Mouse (Mus musculus): Measurements from ENCODE around the gene Rad51b. TPM values are rescaled to one million over a fixed set of nuclear protein-coding genes. Genes with fewer than 3 reads are reported as not detected.

Gene Rad51b
- total and polyA plus RNA-seq, 3 experiments, result 6.5 to 8.6 (median 8.5) TPM

DNA sequence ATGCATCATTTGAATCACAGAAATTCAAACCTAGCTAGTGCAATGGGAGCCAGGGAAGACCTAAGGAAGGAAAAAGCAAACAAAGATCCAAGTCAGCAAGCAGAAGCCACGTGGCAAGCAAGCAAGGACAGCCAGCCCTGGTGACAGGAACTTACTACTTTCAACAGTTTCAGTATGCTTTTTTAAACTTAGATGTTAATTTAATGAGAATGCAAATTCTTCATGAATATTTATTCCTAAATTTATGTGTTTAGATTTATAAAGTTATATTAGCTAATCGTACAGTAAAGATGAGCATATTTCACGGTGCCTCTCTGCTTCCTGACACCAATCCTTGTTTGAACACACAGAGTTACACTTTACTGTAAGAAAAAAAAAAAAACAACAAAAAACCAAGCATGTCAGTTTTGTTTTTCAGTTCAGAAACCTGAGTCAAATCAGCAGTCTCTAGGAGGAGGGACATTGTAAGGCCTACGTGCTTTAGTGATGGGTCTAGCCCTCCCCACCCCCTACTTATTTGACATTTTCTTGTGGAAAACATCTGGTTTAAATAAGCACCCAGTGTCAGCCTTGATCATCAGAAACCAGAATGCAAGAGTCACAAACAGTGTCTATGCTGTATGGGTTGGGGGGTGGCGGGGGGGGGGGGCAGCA, 331.2 kb downstream of the Rad51b start:
- no peaks in the 10 kb centered on the region for H3K27me3 ChIP-seq (replicated peaks)
- peak; percentile 71 for DNase-seq (ENCODE audit: extremely low read depth)
- peak overlapping the region; percentile 65 for H3K4me2 ChIP-seq (ENCODE audit: insufficient read depth, low read depth, poor library complexity, severe bottlenecking)
- H3K9ac ChIP-seq (ENCODE audit: insufficient read depth, low read depth), result peak overlapping the region; percentile 45
- no peaks in the 10 kb centered on the region for H3K9me3 ChIP-seq (replicated peaks; ENCODE audit: low read length)
- no peaks in the 10 kb centered on the region for H3K36me3 ChIP-seq (replicated peaks in 1 of 2; ENCODE audit: control insufficient read depth in 1 of 2, insufficient read depth in 1 of 2, low read length in 1 of 2)
- in situ Hi-C loops (cut with MboI; ENCODE audit: low pct_ligation_motif_present, low pct_unique_long_range_greater_than_20kb, low sequenced_read_pairs), result no loop called here
- dilution Hi-C loops (cut with MboI; ENCODE audit: extremely low pct_ligation_motif_present, extremely low pct_unique_long_range_greater_than_20kb, low sequenced_read_pairs), result no loop called here
- peaks cover 4% of the 10 kb centered on the region; the same call in 1 of the 2 replicates for H3K79me2 ChIP-seq (replicated peaks; ENCODE audit: control insufficient read depth, extremely low read depth, insufficient read depth, poor library complexity, severe bottlenecking)
- no peak overlapping the region for H3K4me3 ChIP-seq (replicated peaks in 1 of 3; ENCODE audit: low read depth in 2 of 3, low read length in 2 of 3, poor library complexity in 1 of 3)
- peaks cover 46 to 94% of the 10 kb centered on the region in 2 experiments for H3K4me1 ChIP-seq (ENCODE audit: control insufficient read depth in 1 of 2, insufficient read depth in 2 of 2)
- TF ChIP-seq NRF1 (IDR thresholded peaks at IDR 0.05; ENCODE audit: low read depth, low read length), result 0 out of 2 replicates have a peak, but pooled peaks have one; percentile 5
- TF ChIP-seq JUND (conservative IDR thresholded peaks at IDR 0.05; ENCODE audit: low read depth, low read length), result peak; percentile 90
- peak; percentile 92 for TF ChIP-seq CHD2 (IDR thresholded peaks at IDR 0.05; ENCODE audit: low read length)
- TF ChIP-seq TBP (conservative IDR thresholded peaks at IDR 0.05; ENCODE audit: low read depth, low read length), result peak; percentile 64
- peak; percentile 82 for TF ChIP-seq MAZ (IDR thresholded peaks at IDR 0.05; ENCODE audit: low read depth, low read length)
- TF ChIP-seq MAFK (IDR thresholded peaks at IDR 0.05; ENCODE audit: insufficient replicate concordance, low read length), result no peak
- TF ChIP-seq MXI1 (IDR thresholded peaks at IDR 0.05; ENCODE audit: low read depth, low read length), result peak; percentile 89
- TF ChIP-seq NELFE (IDR thresholded peaks at IDR 0.05; ENCODE audit: low read depth, low read length), result no peak
- no peak; the same call in 1 of the 2 replicates for TF ChIP-seq RAD21 (IDR thresholded peaks at IDR 0.05; ENCODE audit: low read depth, low read length)
- TF ChIP-seq EP300 (IDR thresholded peaks at IDR 0.05; ENCODE audit: low read length), result peak; percentile 83
- TF ChIP-seq MYC (IDR thresholded peaks at IDR 0.05; ENCODE audit: low read depth, low read length), result peak; percentile 98
- no peak for TF ChIP-seq POLR2AphosphoS2 (IDR thresholded peaks at IDR 0.05; ENCODE audit: low read depth, low read length)
- peak; percentile 59; the same call in 1 of the 2 replicates for TF ChIP-seq TCF12 (IDR thresholded peaks at IDR 0.05; ENCODE audit: low read depth, low read length)
- peak; percentile 80 for TF ChIP-seq SIN3A (IDR thresholded peaks at IDR 0.05; ENCODE audit: low read length)
- peak; percentile 13; the same call in 1 of the 2 replicates for TF ChIP-seq SMC3 (IDR thresholded peaks at IDR 0.05; ENCODE audit: low read depth, low read length)
- no peak for TF ChIP-seq E2F4 (IDR thresholded peaks at IDR 0.05; ENCODE audit: insufficient replicate concordance, low read depth, low read length)
- peak; percentile 93 for TF ChIP-seq MAX (IDR thresholded peaks at IDR 0.05; ENCODE audit: low read length)
- TF ChIP-seq CHD1 (IDR thresholded peaks at IDR 0.05; ENCODE audit: low read depth, low read length), result no peak
- TF ChIP-seq BHLHE40 (IDR thresholded peaks at IDR 0.05; ENCODE audit: low read depth, low read length), result peak; percentile 75
- TF ChIP-seq ELF1 (IDR thresholded peaks at IDR 0.05; ENCODE audit: low read depth, low read length), result no peak
- peak; percentile 34; the same call in 1 of the 2 replicates for TF ChIP-seq USF2 (conservative IDR thresholded peaks at IDR 0.05; ENCODE audit: low read depth, low read length)
- TF ChIP-seq ETS1 (conservative IDR thresholded peaks at IDR 0.05; ENCODE audit: low read depth, low read length), result peak; percentile 74; the same call in 1 of the 2 replicates
- peak; percentile 70 for TF ChIP-seq RCOR1 (conservative IDR thresholded peaks at IDR 0.05; ENCODE audit: low read depth, low read length)
- peak; percentile 27; the same call in 1 of the 2 replicates for TF ChIP-seq MEF2A (IDR thresholded peaks at IDR 0.05; ENCODE audit: borderline replicate concordance, low read depth, low read length)
- TF ChIP-seq CTCF (conservative IDR thresholded peaks at IDR 0.05 in 1 of 2, IDR thresholded peaks at IDR 0.05 in 1 of 2; ENCODE audit: low read depth in 2 of 2, low read length in 2 of 2), result no peak
- TF ChIP-seq IRF4 (IDR thresholded peaks at IDR 0.05; ENCODE audit: low read depth, low read length), result peak; percentile 93
- TF ChIP-seq UBTF (IDR thresholded peaks at IDR 0.05; ENCODE audit: low read depth, low read length), result no peak
- peak; percentile 67; the same call in 1 of the 2 replicates for TF ChIP-seq JUN (IDR thresholded peaks at IDR 0.05; ENCODE audit: insufficient read depth, low read depth, low read length)
- TF ChIP-seq ZNF384 (IDR thresholded peaks at IDR 0.05; ENCODE audit: low read depth, low read length), result peak; percentile 95
- peak; percentile 22; the same call in 1 of the 2 replicates for TF ChIP-seq USF1 (IDR thresholded peaks at IDR 0.05; ENCODE audit: low read depth, low read length)
- TF ChIP-seq POLR2A (IDR thresholded peaks at IDR 0.05; ENCODE audit: low read depth, low read length), result peak; percentile 42; the same call in 1 of the 2 replicates
- peak overlapping the region; percentile 90 for H3K27ac ChIP-seq (ENCODE audit: insufficient read depth, low read depth)
